Mouse (Mus musculus) bone marrow, adult 2 months (tissue): ENCODE data around the gene Chrm4. TPM values are rescaled to one million over a fixed set of nuclear protein-coding genes. Genes with fewer than 3 reads are reported as not detected.

ENCODE experiments used
- H3K27ac ChIP-seq: fragments of 200-500 bp; 2 replicates; pipeline ENCODE4 v1.5.1; 2012; ENCODE audit warnings: low read depth, mild to moderate bottlenecking, control low read depth, inconsistent platforms, low read length; ENCODE audit not compliant: control insufficient read depth, poor library complexity, insufficient read depth
- H3K4me1 ChIP-seq: fragments of 200-500 bp; 2 replicates; pipeline ENCODE4 v1.6.1; 2011; ENCODE audit warnings: low read length; ENCODE audit not compliant: control insufficient read depth, insufficient read depth
- H3K4me3 ChIP-seq: fragments of 200-500 bp; replicated peaks from 2 replicates; pipeline ENCODE3; 2011; ENCODE audit warnings: mild to moderate bottlenecking, low read depth, low read length, control low read depth; ENCODE audit not compliant: control insufficient read depth
- CTCF ChIP-seq: fragments of 200-500 bp; IDR thresholded peaks from 2 replicates; pipeline ENCODE4 v1.5.1; 2011; ENCODE audit warnings: low read length, control low read depth; ENCODE audit not compliant: control insufficient read depth, insufficient read depth
- POLR2A ChIP-seq: fragments of 200-500 bp; IDR thresholded peaks from 2 replicates; pipeline ENCODE4 v1.6.1; 2011; ENCODE audit warnings: low read depth, mild to moderate bottlenecking, control low read depth, low read length, borderline replicate concordance; ENCODE audit not compliant: control insufficient read depth
- WGBS: fragments of 180-500 bp; shearing (Covaris S2); methylation state at CpG from one replicate; pipeline ENCODE4 v1.1.7; 2018; 5-methylcytosine and 5-hydroxymethylcytosine counted together
- polyA plus RNA-seq: library from polyadenylated mRNA; stranded (reverse); fragments of >200 nt; gene quantifications from 2 replicates; pipeline ENCODE4 v1.2.4, GENCODE M21; 2011; ENCODE audit warnings: low replicate concordance; ENCODE audit not compliant: missing spikeins, insufficient read depth, insufficient read length

Chrm4 gene
- polyA plus RNA-seq, 1 experiment: not detected

DNA sequence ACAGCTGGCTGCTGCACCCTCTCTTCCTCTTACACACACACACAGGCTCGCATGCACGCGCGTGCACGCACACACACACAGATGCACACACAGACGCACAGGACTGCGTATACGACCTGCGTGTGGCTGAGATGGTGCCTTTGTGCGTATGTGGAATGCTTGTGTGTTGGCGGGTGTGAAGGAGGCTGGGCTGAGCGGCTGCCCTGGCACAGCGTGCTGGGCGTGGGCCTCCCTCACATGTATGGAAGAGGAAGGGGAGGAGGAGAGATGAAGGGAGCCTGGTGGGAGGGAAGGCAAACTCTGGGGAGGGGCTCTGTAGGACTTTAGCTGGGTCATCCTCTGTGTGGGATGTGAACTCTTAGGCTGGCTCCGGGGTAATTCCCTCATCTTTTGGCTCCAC, 1.6 kb upstream of the Chrm4 start:
- Histone ChIP-seq H3K4me1 (peaks cover 5% of the 10 kb centered on the region; the same call in 1 of the 2 replicates), H3K4me3 (no peak overlapping the region), H3K27ac (no peak overlapping the region)
- no peak for TF ChIP-seq CTCF
- TF ChIP-seq POLR2A: no peak
- WGBS: 59% methylated on average over 15 of the region's 15 CpGs

DNA sequence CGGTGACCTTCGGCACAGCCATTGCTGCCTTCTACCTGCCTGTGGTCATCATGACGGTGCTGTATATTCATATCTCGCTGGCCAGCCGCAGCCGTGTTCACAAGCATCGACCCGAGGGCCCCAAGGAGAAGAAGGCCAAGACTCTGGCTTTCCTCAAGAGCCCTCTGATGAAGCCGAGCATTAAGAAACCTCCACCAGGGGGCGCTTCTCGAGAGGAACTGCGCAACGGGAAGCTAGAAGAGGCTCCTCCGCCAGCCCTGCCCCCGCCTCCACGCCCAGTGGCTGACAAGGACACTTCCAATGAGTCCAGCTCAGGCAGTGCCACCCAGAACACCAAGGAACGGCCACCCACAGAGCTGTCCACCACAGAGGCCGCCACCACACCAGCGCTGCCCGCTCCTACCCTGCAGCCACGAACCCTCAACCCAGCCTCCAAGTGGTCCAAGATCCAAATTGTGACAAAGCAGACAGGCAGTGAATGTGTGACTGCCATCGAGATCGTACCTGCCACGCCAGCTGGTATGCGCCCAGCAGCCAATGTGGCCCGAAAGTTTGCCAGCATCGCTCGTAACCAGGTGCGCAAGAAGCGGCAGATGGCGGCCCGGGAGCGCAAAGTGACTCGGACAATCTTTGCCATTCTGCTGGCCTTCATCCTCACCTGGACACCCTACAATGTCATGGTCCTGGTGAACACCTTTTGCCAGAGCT, 931 bp downstream of the Chrm4 start:
- Histone ChIP-seq H3K4me3 (no peak overlapping the region), H3K4me1 (peaks cover 5% of the 10 kb centered on the region; the same call in 1 of the 2 replicates), H3K27ac (no peak overlapping the region)
- 42% methylated on average over 34 of the region's 34 CpGs for WGBS
- TF ChIP-seq POLR2A: no peak
- peak; percentile 69 for TF ChIP-seq CTCF

DNA sequence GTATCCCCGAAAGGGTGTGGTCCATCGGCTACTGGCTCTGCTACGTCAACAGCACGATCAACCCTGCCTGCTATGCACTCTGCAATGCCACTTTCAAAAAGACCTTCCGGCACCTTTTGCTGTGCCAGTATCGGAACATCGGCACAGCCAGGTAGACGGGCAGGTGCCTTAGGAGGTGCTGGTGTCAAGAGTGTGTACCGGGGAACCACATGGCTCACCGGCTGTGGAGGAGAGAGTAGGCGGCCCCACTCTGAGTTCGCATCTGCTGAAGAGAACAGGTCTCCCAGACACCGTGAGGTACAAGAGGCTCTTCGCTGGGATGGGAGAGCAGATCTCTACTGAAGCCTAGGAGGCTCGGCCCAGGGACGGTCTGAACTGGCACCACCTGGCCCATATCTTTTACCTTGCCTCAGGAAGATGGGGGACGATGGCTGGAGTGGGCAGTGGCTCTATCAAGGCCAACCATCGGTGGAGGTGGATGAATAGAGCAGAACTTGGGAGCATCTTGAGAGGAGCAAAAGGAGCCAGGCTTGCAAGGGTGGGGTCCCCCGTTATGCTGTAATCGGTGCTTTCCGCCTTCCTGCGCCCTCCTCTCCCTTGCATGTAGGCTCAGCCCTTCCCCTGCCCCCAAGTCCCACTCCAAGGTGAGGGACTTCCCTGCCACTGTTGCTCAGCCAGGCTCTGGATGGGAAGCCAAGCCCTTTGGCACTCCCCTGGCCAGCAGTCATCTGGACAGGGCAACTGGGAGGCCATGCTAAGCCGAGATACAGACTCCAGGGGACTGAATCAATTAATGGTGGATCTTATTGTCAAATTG, 1.7 kb downstream of the Chrm4 start:
- TF ChIP-seq POLR2A (no peak), CTCF (no peak)
- 79% methylated on average over 23 of the region's 23 CpGs for WGBS
- no peak overlapping the region for H3K27ac ChIP-seq
- H3K4me1 ChIP-seq: peaks cover 2% of the 10 kb centered on the region; the same call in 1 of the 2 replicates
- H3K4me3 ChIP-seq: no peak overlapping the region

DNA sequence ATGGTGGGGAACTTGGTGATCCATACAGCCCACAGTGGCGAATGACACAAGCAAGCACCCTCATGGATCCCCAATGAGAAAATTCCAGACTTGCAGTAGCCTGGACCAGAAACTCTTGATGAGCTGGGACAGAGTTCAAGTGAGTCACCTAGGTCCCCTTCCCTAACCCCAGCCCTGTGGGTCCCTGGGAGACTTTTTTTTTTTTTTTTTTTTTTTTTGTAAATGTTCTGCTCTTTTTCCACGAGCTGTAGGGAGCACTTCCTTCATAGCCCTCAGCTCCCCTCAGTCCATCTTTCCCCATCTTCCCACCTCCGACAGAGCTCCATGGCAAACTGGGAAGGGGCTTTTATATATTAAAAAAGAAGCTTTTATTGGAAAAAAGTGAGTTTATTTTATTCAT, 2.4 kb downstream of the Chrm4 start:
- WGBS: 61% methylated on average over 3 of the region's 3 CpGs
- Histone ChIP-seq H3K27ac (no peak overlapping the region), H3K4me3 (no peak overlapping the region), H3K4me1 (peaks cover 1% of the 10 kb centered on the region; the same call in 1 of the 2 replicates)
- no peak for TF ChIP-seq CTCF
- no peak for TF ChIP-seq POLR2A

- Histone ChIP-seq H3K4me3 (no peak overlapping the region), H3K27ac (no peak overlapping the region), H3K4me1 (peaks cover 1% of the 10 kb centered on the region; the same call in 1 of the 2 replicates)
- WGBS: 21% methylated on average over 12 of the region's 12 CpGs
- TF ChIP-seq CTCF (peak; percentile 76), POLR2A (no peak)
These were observed 2.9 kb downstream of the Chrm4 start for GRCm38 (mm10) chr2:91929936-91930335.

GRCm38 (mm10) chr2:91930761-91931291, 3.8 kb downstream of the Chrm4 start:
- TF ChIP-seq POLR2A (no peak), CTCF (no peak)
- 29% methylated on average over 23 of the region's 23 CpGs for WGBS
- Histone ChIP-seq H3K4me1 (peaks cover 1% of the 10 kb centered on the region; the same call in 1 of the 2 replicates), H3K4me3 (no peak overlapping the region), H3K27ac (no peak overlapping the region)

DNA sequence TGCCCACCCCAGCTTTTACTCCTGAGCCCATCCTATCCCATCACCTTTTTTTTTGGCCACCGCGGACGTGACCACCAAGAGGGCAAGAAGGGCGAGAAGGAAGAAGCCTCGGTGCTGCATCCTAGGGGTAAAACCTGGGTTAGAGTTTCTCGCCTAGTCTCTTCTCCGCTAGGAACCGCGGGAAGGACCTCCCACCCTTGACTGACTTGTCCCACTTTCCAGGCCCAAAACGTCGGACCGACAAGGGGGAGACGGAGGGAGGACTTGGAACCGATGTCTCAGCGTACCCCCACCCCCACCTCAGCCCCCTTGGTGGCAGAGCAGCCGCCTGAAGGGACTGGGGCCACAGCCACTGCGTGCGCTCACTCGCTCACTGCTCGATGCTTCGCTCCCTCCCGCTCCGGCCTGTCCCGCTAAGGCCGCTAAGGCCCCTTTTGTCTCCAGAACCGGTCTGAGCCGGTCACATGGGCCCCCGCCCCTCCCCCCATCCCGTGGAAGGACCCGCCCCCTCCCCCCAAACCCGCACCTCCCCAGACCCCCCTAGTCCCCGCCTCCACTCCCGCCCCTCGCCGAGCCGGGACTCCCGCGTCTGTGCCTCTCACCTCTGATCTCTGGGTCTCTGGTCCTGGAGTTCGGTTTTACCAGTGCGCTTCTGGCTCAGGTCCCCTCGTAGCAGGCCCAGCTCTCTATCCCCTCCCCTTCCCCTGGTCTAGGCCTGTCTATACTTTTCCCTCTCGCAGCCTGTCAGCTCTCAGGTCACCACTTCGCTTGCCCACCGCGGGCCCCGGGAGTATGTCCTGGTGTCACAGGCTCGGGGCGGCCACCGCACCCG, 4.5 kb downstream of the Chrm4 start:
- H3K4me1 ChIP-seq: peaks cover 1% of the 10 kb centered on the region; the same call in 1 of the 2 replicates
- TF ChIP-seq CTCF (no peak), POLR2A (no peak)
- H3K4me3 ChIP-seq: no peak overlapping the region
- WGBS: 9% methylated on average over 49 of the region's 50 CpGs
- H3K27ac ChIP-seq: no peak overlapping the region
